Mouse (Mus musculus): Measurements from ENCODE around the gene Aunip. TPM values are rescaled to one million over a fixed set of nuclear protein-coding genes. Genes with fewer than 3 reads are reported as not detected.

Aunip gene
- polyA plus RNA-seq, 1 experiment from 2014 or later, result 8.5 TPM

DNA sequence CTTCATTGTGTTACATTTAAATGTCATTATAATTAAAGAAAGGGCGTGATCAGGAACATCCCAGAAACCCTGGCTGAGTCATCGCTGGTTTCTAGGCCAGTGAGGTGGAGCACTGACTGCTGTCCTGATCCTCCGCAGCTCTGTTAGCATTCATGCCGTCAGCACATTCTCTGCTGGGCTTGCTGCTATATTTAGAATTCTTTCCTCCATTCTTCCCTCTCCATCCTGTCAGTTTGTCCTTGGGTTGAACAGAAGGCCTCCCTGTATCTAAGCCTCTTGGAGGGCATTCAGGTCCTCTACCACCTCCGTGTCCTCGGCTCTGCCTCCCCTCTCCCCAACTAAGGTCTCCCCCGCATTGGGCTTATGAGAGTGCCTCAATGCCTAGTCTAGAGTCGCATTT lies 6.2 kb downstream of the Aunip start:
- Histone ChIP-seq H3K27ac (replicated peaks) (peak overlapping the region; percentile 99), H3K4me1 (peaks cover 64% of the 10 kb centered on the region), H3K9me3 (no peaks in the 10 kb centered on the region), H3K27me3 (replicated peaks) (no peaks in the 10 kb centered on the region), H3K36me3 (peaks cover 15% of the 10 kb centered on the region), H3K4me3 (peak overlapping the region; percentile 7; the same call in 1 of the 2 replicates), H3K9ac (peak overlapping the region; percentile 70), H3K4me2 (peak overlapping the region; percentile 59)
- ATAC-seq (ENCODE audit: extremely low read depth, insufficient number of reproducible peaks, low FRiP score, low TSS enrichment), result no peak
- 26% methylated on average over 8 of the region's 8 CpGs for WGBS

DNA sequence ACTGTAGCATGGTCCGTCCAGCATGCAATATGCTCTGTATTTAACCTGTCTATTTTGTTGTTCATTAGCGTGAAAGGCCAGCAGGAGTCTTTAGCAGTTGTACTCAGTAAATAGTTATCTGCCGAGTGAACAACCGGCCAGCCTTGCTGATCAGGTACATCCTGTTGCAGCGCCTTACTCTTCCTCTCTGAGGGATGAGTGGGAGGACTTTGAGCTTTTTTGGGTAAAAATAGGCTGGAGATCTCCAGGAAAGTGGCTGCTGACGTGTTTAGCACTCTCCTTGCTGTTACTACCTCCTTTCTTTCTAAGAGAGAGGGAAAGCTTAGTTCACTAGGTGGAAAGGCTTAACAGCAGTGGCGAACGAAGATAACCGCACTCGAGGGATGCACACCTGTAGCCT lies 6.9 kb downstream of the Aunip start:
- no peaks in the 10 kb centered on the region for H3K27me3 ChIP-seq (replicated peaks)
- H3K9ac ChIP-seq, result peak overlapping the region; percentile 67
- peaks cover 18% of the 10 kb centered on the region for H3K36me3 ChIP-seq
- peak overlapping the region; percentile 59 for H3K4me2 ChIP-seq
- 58% methylated on average over 10 of the region's 10 CpGs for WGBS
- no peak for ATAC-seq (ENCODE audit: extremely low read depth, insufficient number of reproducible peaks, low FRiP score, low TSS enrichment)
- peak overlapping the region; percentile 7; the same call in 1 of the 2 replicates for H3K4me3 ChIP-seq
- H3K9me3 ChIP-seq, result no peaks in the 10 kb centered on the region
- peak overlapping the region; percentile 99 for H3K27ac ChIP-seq (replicated peaks)
- H3K4me1 ChIP-seq, result peaks cover 56% of the 10 kb centered on the region

DNA sequence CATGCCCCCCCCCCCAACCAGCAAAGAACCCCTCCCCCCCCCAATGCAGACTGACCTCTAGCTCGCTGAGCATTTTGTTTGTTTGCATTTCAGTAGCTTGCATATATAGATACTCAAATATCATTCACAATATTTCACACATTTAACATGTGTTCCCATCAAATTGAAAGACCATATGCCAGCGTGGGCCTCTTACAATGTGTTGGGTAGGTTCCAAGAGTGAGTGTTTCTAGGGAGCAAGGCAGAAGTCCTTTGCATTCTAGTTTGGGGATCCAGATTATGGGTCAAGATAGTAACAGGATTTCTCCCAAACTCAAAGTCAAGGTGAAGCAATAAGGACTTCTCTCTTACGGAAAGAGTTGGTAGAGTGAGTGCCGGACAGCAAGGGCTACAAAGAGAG lies 7.7 kb downstream of the Aunip start:
- 92% methylated on average over 4 of the region's 4 CpGs for WGBS
- no peaks in the 10 kb centered on the region for H3K27me3 ChIP-seq (replicated peaks)
- no peak overlapping the region for H3K4me3 ChIP-seq
- ATAC-seq (ENCODE audit: extremely low read depth, insufficient number of reproducible peaks, low FRiP score, low TSS enrichment), result no peak
- H3K4me2 ChIP-seq, result no peak overlapping the region
- H3K36me3 ChIP-seq, result peaks cover 26% of the 10 kb centered on the region
- H3K9ac ChIP-seq, result no peak overlapping the region
- H3K27ac ChIP-seq (replicated peaks), result no peak overlapping the region
- H3K9me3 ChIP-seq, result no peaks in the 10 kb centered on the region
- H3K4me1 ChIP-seq, result peaks cover 51% of the 10 kb centered on the region

DNA sequence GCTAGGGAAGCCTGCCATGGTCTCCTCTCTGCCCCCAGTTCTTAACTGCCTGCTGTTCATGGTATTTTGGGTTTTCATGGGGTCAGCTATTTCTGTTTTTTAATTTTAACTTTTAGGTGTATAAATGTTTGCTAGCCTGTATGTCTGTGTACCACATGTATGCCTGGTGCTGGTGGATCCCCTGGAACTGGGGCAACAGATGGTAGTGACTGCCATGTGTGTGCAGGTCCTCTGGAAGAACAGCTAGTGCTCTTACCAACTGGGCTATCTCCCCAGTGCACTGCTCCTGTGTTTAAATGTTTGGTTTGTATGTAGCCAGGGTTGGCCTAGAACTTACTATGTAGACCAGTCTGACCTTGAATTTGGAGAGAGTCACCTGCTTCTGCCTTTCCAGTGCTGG lies 8.5 kb downstream of the Aunip start:
- Histone ChIP-seq H3K4me2 (no peak overlapping the region), H3K9ac (no peak overlapping the region), H3K27me3 (replicated peaks) (no peaks in the 10 kb centered on the region), H3K9me3 (no peaks in the 10 kb centered on the region), H3K36me3 (peaks cover 34% of the 10 kb centered on the region), H3K27ac (replicated peaks) (no peak overlapping the region), H3K4me3 (no peak overlapping the region), H3K4me1 (peaks cover 43% of the 10 kb centered on the region)
- no peak for ATAC-seq (ENCODE audit: extremely low read depth, insufficient number of reproducible peaks, low FRiP score, low TSS enrichment)

DNA sequence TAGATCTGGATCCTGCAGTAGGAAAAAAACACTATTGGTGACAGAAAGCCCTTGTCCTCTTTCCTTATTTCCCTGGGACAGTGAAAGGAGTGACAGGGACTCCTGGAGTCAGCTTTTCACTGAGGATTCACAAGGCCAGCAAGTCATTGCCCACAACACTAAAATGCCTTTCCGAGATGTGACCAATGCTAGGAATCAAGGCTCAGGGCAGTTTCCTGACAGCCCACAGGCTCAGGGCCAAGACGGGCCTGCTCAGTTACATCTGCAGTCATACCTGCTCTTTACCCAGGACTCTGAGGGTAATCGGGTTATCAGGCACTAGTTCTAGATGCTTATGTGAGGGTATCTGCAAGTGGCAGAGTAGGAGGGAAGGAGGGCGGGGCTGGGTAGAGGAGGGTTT lies 12.6 kb downstream of the Aunip start:
- no peak overlapping the region for H3K4me3 ChIP-seq
- 79% methylated on average over 4 of the region's 4 CpGs for WGBS
- H3K4me1 ChIP-seq, result peaks cover 3% of the 10 kb centered on the region; the same call in 1 of the 2 replicates
- peaks cover 75% of the 10 kb centered on the region for H3K36me3 ChIP-seq
- ATAC-seq (ENCODE audit: extremely low read depth, insufficient number of reproducible peaks, low FRiP score, low TSS enrichment), result no peak
- no peak overlapping the region for H3K4me2 ChIP-seq
- no peak overlapping the region for H3K27ac ChIP-seq (replicated peaks)
- H3K9me3 ChIP-seq, result no peaks in the 10 kb centered on the region
- H3K9ac ChIP-seq, result no peak overlapping the region; the same call in 1 of the 2 replicates
- H3K27me3 ChIP-seq (replicated peaks), result no peaks in the 10 kb centered on the region

DNA sequence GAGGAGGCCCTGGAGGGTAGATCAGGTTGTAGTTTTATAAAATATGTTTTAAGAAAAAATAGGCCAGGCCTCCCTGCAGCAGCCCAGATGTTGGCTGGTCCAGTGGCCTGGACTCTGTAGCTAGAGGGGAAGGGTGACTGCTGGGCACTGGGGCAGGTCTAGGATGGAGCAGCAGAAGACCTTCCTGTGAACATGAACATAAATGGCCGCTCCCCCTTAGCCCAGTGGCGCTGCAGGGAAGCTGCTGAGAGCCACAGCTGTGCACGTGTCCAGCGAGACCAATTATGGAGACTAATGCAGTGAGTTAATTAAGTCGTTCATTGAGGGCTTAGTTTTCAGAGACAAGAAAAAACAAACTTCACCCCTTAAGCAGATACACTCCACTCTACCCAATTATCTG lies 15.0 kb downstream of the Aunip start:
- Histone ChIP-seq H3K9ac (no peak overlapping the region), H3K4me1 (no peaks in the 10 kb centered on the region), H3K27me3 (replicated peaks) (no peaks in the 10 kb centered on the region), H3K9me3 (no peaks in the 10 kb centered on the region), H3K36me3 (peaks cover 93% of the 10 kb centered on the region), H3K27ac (replicated peaks) (no peak overlapping the region), H3K4me3 (no peak overlapping the region), H3K4me2 (no peak overlapping the region)
- ATAC-seq (ENCODE audit: extremely low read depth, insufficient number of reproducible peaks, low FRiP score, low TSS enrichment), result no peak
- 81% methylated on average over 5 of the region's 5 CpGs for WGBS

DNA sequence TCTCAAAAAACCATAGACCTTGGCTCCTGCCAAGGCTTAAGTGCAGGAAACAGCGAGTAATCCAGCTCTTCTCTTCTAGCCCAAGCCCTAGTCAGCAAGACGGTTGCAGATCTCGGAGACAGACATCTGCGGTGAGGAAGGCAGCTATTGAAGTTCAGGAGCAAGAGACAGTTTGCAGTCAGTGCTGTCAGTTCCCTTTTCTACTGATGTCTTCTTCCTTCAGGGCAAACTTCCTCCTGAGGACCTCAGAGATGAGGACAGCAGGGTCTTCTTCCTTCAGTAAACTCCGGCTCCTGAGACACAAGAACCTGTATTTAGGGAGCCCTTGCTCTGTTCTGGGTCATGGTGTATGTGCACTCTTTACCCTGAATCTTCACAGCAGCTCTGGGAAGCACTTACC lies 15.4 kb downstream of the Aunip start:
- H3K4me1 ChIP-seq, result peaks cover under 1% of the 10 kb centered on the region; the same call in 1 of the 2 replicates
- H3K4me2 ChIP-seq, result no peak overlapping the region
- H3K4me3 ChIP-seq, result no peak overlapping the region
- 70% methylated on average over 5 of the region's 5 CpGs for WGBS
- H3K9me3 ChIP-seq, result no peaks in the 10 kb centered on the region
- H3K27me3 ChIP-seq (replicated peaks), result no peaks in the 10 kb centered on the region
- peaks cover 95% of the 10 kb centered on the region for H3K36me3 ChIP-seq
- no peak for ATAC-seq (ENCODE audit: extremely low read depth, insufficient number of reproducible peaks, low FRiP score, low TSS enrichment)
- no peak overlapping the region for H3K27ac ChIP-seq (replicated peaks)
- no peak overlapping the region for H3K9ac ChIP-seq

DNA sequence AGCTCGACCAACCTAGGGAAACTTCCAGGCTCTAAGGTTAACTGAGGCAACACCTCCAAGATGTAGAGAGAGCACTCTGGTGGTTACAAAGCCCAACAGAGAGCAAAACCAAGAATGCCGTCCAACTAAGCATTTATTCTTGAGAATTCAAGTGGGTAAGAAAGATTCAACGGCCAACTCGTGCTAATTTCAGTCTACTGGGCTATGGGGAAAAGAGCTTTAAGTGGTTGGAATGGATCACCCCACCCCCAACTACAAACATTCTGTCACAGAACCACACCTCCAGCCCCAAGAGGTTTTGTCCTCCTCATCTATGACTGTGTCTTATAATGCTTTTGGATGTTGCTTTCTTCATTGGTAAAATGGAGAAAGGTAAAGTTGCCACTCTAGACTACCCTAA lies 22.1 kb downstream of the Aunip start:
- WGBS, result 58% methylated on average over 4 of the region's 4 CpGs
- no peak for ATAC-seq (ENCODE audit: extremely low read depth, insufficient number of reproducible peaks, low FRiP score, low TSS enrichment)
- no peak overlapping the region for H3K4me2 ChIP-seq
- H3K4me3 ChIP-seq, result no peak overlapping the region
- no peak overlapping the region for H3K27ac ChIP-seq (replicated peaks)
- H3K9ac ChIP-seq, result no peak overlapping the region
- peaks cover 40% of the 10 kb centered on the region for H3K4me1 ChIP-seq
- no peaks in the 10 kb centered on the region for H3K9me3 ChIP-seq
- H3K36me3 ChIP-seq, result peaks cover 43% of the 10 kb centered on the region
- H3K27me3 ChIP-seq (replicated peaks), result no peaks in the 10 kb centered on the region

DNA sequence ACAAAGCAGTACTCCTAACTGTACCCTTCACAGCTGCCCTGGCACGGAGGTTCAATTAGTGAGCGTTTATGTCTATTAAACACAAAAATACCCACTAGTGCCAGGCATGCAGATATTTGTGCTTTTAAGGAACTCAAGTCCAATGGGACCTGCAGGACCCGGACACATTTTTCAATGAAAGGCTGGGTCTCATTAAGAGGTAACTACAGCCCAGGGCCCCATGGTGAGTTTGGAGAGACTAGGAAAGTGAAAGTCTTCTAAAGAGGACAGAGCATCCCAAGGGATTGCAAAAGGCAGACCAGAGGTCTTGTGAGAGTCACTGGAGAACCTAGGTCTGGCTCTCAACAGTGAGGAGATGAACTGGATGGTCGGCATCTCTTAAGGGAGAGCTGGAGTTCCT lies 22.6 kb downstream of the Aunip start:
- Histone ChIP-seq H3K9me3 (no peaks in the 10 kb centered on the region), H3K36me3 (peaks cover 41% of the 10 kb centered on the region), H3K27me3 (replicated peaks) (no peaks in the 10 kb centered on the region), H3K4me1 (peaks cover 40% of the 10 kb centered on the region), H3K9ac (peak overlapping the region; percentile 96), H3K4me2 (peak overlapping the region; percentile 99), H3K27ac (replicated peaks) (peak overlapping the region; percentile 93; the same call in 1 of the 2 replicates), H3K4me3 (peak overlapping the region; percentile 98)
- 81% methylated on average over 4 of the region's 4 CpGs for WGBS
- ATAC-seq (ENCODE audit: extremely low read depth, insufficient number of reproducible peaks, low FRiP score, low TSS enrichment), result no peak

DNA sequence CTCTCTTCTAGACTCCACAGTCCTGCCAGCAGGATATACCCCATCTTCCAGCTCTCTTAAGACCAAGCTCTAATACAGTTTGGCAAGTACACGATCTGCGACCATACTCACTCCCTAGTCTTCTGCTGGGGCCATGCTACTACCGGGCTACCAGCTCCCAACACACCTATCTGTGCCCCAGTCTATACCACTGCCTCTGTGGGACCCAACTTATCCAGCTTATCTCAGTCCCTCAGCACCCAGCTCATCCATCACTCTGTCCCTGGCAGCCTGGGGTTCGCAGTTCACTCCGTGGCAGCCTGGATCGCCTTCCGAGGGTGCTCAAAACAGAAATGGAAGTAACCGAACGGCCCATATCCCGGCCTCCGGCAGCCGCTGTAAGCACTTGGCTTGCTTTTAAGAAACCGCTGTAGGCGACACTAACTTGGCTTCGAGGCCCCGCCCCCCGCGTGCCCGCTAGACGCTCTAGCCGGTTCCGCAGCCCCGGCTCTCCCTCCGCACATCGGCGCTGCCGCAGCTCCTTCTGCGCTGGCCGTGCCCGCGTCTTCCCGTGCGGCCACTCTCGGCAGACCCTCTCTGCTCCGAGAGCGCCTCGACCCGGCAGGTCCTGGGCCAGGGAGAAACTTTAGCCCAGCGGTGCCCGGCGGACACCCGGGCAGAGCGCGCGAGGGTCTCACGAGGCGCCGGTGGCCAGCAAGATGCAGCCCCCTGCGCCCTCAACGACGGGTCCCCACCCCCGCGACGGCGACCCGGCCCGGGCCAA lies 23.5 kb downstream of the Aunip start:
- WGBS, result 1% methylated on average over 57 of the region's 57 CpGs

DNA sequence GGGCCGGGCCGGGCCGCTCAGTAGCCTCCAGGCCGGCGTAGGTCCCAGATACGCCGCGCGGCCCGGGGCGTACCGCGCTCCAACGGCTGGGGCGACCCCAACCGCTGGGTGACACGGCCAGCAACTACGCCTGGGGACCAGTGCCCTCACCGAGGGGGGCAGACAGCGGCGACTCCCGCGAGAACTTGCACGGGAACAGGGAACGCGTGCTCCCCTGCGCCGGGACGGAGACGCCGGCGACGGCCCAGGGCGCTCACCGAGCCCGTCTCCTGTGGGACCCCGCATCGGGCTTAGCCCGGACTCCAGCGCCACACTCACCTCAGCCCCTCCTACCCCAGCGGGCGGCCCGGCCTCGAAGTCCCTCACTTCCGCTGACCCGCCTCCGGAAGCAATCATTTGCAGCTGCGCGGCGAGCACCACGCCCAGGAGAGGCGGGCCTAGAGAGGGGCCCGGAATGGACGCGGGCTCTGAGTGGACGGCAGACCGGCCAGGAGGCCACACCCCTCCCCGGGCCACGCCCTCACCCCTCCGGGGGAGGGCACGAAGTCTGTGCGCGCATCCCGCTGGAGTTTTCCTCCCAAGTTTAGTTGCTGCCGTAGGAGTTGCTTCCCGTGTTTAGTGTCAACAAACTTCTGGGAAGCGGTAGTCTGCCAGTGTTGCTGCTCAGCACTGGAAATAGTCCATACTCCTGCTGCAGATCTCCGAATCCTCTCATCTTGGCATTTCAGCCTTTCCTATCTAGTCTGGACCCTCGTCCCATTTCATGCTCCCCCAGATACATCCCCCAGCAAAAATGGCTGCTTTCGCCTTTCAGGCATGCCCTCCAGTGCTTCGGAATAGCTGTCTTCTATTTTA lies 24.4 kb downstream of the Aunip start, which contains the start of gene Mtfr1l:
Gene Mtfr1l, minus strand, starts transcription at position 456 of the 855 bp plus-strand sequence.
- peak within 1 kb of the TSS; percentile 96 for H3K9ac ChIP-seq
- ATAC-seq (ENCODE audit: extremely low read depth, insufficient number of reproducible peaks, low FRiP score, low TSS enrichment), result peak; percentile 95
- H3K4me1 ChIP-seq, result peaks cover 40% of the 10 kb centered on the region
- no peaks in the 10 kb centered on the region for H3K9me3 ChIP-seq
- no peaks in the 10 kb centered on the region for H3K27me3 ChIP-seq (replicated peaks)
- H3K36me3 ChIP-seq, result peaks cover 41% of the 10 kb centered on the region
- WGBS, result under 1% methylated on average over 71 of the region's 71 CpGs
- H3K4me3 ChIP-seq, result peak within 1 kb of the TSS; percentile 98
- peak within 1 kb of the TSS; percentile 99 for H3K4me2 ChIP-seq
- H3K27ac ChIP-seq (replicated peaks), result peak within 1 kb of the TSS; percentile 93

More for the DNA sequence above, 23.5 kb downstream of the Aunip start:
- peaks cover 40% of the 10 kb centered on the region for H3K4me1 ChIP-seq
- peak overlapping the region; percentile 96 for H3K9ac ChIP-seq
- H3K27me3 ChIP-seq (replicated peaks), result no peaks in the 10 kb centered on the region
- 0 out of 2 replicates have a peak, but pooled peaks have one; percentile 15 for ATAC-seq (ENCODE audit: extremely low read depth, insufficient number of reproducible peaks, low FRiP score, low TSS enrichment)
- H3K4me3 ChIP-seq, result peak overlapping the region; percentile 98
- H3K27ac ChIP-seq (replicated peaks), result peak overlapping the region; percentile 93
- peaks cover 41% of the 10 kb centered on the region for H3K36me3 ChIP-seq
- no peaks in the 10 kb centered on the region for H3K9me3 ChIP-seq
- peak overlapping the region; percentile 99 for H3K4me2 ChIP-seq
